Mouse (Mus musculus): ENCODE data around the gene Iqsec3.

- TF ChIP-seq CTCF (IDR thresholded peaks at IDR 0.05), result peak; percentile 37
- no peak for TF ChIP-seq EP300 (IDR thresholded peaks at IDR 0.05)
Measured at GRCm38 (mm10) chr6:121508266-121508665, 34.8 kb upstream of the Iqsec3 start.

Measured in lung, postnatal 0 days (tissue).